Mouse (Mus musculus) right cerebral cortex, postnatal 25 days (tissue): ENCODE results near the gene Letmd1.
"Not testable (repeated sequence)": the region's sequence is repeated elsewhere in the genome, so short reads cannot be mapped to it uniquely, and the experiment has no call there.

Experiments used
- DNase-seq: peaks from one replicate; pipeline ENCODE4 v3.0.0; 2022

Gene Letmd1

GRCm38 (mm10) chr15:100452486-100452885, 16.3 kb upstream of the Letmd1 start:
- no peak for DNase-seq

GRCm38 (mm10) chr15:100456356-100456991, 12.3 kb upstream of the Letmd1 start:
- no peak for DNase-seq

DNA sequence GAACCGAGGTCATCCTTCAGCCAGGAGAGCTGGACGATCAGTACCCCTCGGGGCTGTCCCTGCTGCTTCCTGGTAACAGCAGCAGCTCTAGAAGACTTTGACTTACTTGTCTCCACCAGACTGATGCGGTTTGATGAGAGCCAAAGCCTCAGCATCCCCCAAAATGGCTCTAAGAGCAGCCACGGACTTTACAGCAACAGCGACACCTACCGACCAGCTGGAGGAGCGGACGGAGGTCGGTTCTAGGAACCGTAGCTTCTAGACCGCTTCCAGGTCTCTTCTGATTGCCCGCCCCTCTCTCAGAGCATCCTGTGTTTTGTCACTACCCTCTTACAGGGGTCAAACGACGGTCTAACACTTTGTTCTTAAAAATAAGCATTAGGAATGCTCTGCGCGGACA, 11.5 kb upstream of the Letmd1 start:
- peak; percentile 38 for DNase-seq

GRCm38 (mm10) chr15:100458055-100458454, 10.8 kb upstream of the Letmd1 start:
- DNase-seq, result no peak

- no peak for DNase-seq
Observed at GRCm38 (mm10) chr15:100460942-100461341, 7.9 kb upstream of the Letmd1 start.

DNA sequence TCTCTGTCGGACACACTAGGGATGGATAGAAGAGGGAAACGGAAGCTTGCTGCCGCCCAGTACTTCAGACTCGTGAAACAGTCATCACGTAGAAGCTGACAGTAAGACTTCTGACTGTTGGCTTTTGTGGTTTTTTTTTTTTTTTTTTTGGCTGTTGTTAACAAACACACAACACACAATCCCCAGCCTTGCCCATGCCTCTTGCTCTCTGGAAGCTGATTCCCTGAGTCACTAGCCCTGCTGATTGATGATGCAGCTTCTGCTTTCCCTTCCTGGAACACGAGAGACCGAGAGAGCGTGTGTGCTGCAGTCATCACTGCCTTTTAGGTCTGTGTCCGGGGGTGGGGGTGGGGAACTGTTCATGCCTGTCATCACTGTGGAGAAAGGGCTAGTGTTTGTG, 7.2 kb upstream of the Letmd1 start:
- DNase-seq, result no peak

- DNase-seq, result no peak
Observed at GRCm38 (mm10) chr15:100462086-100462485, 6.7 kb upstream of the Letmd1 start.

- DNase-seq, result peak; percentile 48
Observed at GRCm38 (mm10) chr15:100463712-100464111, 5.1 kb upstream of the Letmd1 start.

- no peak for DNase-seq
Observed at GRCm38 (mm10) chr15:100465432-100465831, 3.4 kb upstream of the Letmd1 start.

DNA sequence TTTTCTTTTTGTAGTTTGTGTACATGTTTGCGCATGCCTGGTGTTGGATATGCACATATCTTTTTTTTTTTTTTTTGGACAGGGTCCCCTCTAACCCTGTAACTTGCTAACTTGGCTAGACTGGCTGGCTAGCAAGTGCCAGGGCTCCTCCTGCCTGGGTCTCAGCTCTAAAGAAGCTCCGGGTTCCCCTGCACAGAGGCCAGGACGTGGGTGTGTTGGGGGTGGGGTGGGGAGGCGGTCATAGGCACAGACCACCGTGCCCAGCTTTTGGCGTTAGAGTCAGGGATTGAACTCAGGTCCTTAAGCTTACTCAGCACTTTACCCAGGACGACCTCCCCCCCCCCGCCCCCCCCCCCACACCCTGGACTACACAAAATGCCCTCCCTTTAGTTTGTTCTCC, 1.1 kb upstream of the Letmd1 start:
- no peak for DNase-seq

- DNase-seq, result no peak
Observed at GRCm38 (mm10) chr15:100469189-100469545, 344 bp downstream of the Letmd1 start.

DNA sequence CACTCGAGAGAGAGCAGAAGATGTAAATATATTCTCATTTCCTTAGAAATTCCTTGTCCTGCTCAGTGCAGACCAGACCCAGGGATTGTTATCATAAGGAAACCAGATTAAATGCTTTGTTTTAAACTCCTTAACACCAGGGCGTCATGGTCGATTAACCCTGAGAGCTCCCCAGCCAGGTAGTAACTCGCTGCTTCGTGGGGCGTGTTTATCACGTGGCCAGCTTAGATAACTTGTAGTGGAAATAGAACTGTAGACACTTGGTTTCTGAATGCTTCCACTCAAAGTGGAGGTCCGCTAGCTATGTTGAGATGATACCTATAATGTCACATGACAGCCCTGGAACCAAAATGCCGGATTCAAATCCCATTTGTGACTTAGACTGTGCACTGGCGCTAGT, 1.2 kb downstream of the Letmd1 start:
- no peak for DNase-seq

GRCm38 (mm10) chr15:100473926-100474503, 5.2 kb downstream of the Letmd1 start:
- DNase-seq, result no peak

DNA sequence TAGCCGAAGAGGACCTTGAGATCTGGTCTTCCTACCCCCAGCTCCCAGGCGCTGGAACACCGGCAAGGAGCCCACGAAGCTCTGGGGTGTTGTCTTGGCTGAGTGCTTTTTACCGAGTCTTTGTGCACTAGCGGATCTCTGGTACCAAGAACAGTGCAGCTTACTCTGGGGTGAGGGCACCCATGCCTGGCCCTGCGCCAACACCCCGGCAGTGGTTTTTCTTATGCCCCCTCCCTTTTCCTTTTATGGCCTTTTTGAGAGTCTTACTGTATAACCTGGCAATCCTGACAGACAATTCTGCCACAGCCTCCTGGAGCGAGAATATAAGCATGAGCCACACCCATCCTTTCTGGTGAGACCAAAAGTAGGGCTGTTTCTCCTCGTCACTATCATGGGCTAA, 9.5 kb downstream of the Letmd1 start:
- no peak for DNase-seq

- DNase-seq, result no peak
Observed at GRCm38 (mm10) chr15:100478925-100479324, 10.1 kb downstream of the Letmd1 start.

- no peak for DNase-seq
Observed at GRCm38 (mm10) chr15:100485576-100485975, 16.8 kb downstream of the Letmd1 start.

GRCm38 (mm10) chr15:100486450-100486849, 17.6 kb downstream of the Letmd1 start:
- DNase-seq, result no peak

- DNase-seq, result no peak
Observed at GRCm38 (mm10) chr15:100487050-100487449, 18.2 kb downstream of the Letmd1 start.

- DNase-seq, result not testable (repeated sequence)
Observed at GRCm38 (mm10) chr15:100488297-100488696, 19.5 kb downstream of the Letmd1 start.

GRCm38 (mm10) chr15:100489263-100489662, 20.4 kb downstream of the Letmd1 start:
- DNase-seq, result no peak

DNA sequence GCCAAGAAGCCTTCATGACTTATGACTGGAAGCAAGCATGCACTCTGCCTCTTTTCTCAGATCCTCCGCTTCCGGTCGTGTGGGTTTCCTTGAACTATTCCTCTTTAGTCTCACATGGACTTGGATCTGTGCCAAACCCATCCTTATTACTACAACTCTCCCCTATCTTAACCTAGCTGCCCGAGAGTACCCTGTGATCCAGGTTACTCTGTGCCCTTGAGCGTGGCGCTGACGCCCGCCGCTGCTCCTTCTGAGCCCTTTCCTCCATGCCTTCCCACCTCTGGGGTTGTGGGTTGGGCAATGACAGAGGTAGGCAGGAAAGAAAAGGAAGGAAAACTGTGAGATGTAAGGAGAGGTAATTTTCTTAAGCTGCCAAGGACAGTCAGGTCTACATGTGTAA, 23.1 kb downstream of the Letmd1 start:
- DNase-seq, result no peak

GRCm38 (mm10) chr15:100494647-100495046, 25.8 kb downstream of the Letmd1 start:
- DNase-seq, result no peak

- peak; percentile 94 for DNase-seq
Observed at GRCm38 (mm10) chr15:100495102-100495501, 26.3 kb downstream of the Letmd1 start, which contains the start of gene Csrnp2. Gene Csrnp2 (minus strand): TSS chr15:100495488.

GRCm38 (mm10) chr15:100499506-100499905, 30.7 kb downstream of the Letmd1 start:
- DNase-seq, result not testable (repeated sequence)
